ENCODE assay signal across 21 mouse cellular contexts in genomic region chr17:78389573-78389972, GRCm38 (mm10). TPM values are rescaled to one million over a fixed set of nuclear protein-coding genes. Genes with fewer than 3 reads are reported as not detected.
DNase-seq lines count a peak whose midpoint lies in the region; ATAC-seq and TF ChIP-seq lines count a peak whose summit lies in the region.
"Had no signal": no experiment of that assay in that cellular context is flagged by ENCODE, and none has a peak within 500 bp of the region (broad histone marks: within the 10 kb centered on the region; RNA-seq: fewer than 3 reads in every experiment).

No protein-coding gene starts in this region.

- DNase-seq in frontal cortex, postnatal 25 days (ENCODE audit: low spot score in 2 of 2), result no peak
- DNase-seq in intestine, embryonic 14.5 days (ENCODE audit: low spot score), result peak; percentile 29
- no peak for DNase-seq in layer of hippocampus, adult 18-20 months (ENCODE audit: low spot score in 2 of 2)
- DNase-seq: adrenal gland, adult 2 months; adrenal gland, adult 8-10 months; adrenal gland, postnatal 10 days; adrenal gland, postnatal 14 days; adrenal gland, postnatal 25 days; adrenal gland, postnatal 36 days; B cell, adult 2 months; cerebellum, adult 11 months; cerebellum, adult 11-12 months; cerebellum, adult 18-20 months had no signal

- ATAC-seq in frontal cortex, adult (ENCODE audit: low TSS enrichment), result peak; percentile 95
- no peak for ATAC-seq in intestine, embryonic 14.5 days (replicated peaks; ENCODE audit: low FRiP score, low TSS enrichment, low read depth)
- no peak for ATAC-seq in intestine, embryonic 15.5 days
- ATAC-seq: activated CD4-positive, CD25-positive, alpha-beta regulatory T cell, adult 4 months; CD4-positive, CD25-positive, alpha-beta regulatory T cell, adult 4 months; Patski had no signal

- TF ChIP-seq POLR2A in embryonic fibroblast, embryonic 13.5 days (IDR thresholded peaks at IDR 0.05; ENCODE audit: low read depth, low read length), result no peak

- H3K27me3 ChIP-seq in intestine, embryonic 14.5 days (replicated peaks; ENCODE audit: control insufficient read depth, insufficient read depth, low read length), result no peaks in the 10 kb centered on the region
- no peaks in the 10 kb centered on the region for H3K27me3 ChIP-seq in intestine, embryonic 15.5 days (replicated peaks)
- H3K27me3 ChIP-seq: CH12.LX, Patski had no signal

- H3K9me3 ChIP-seq in intestine, embryonic 14.5 days (ENCODE audit: control insufficient read depth, low read length), result no peaks in the 10 kb centered on the region
- no peaks in the 10 kb centered on the region for H3K9me3 ChIP-seq in intestine, embryonic 15.5 days
- H3K9me3 ChIP-seq: G1E had no signal

- 0 out of 2 replicates have a peak, but pooled peaks cover 3% of the 10 kb centered on the region for H3K4me1 ChIP-seq in intestine, embryonic 14.5 days (replicated peaks; ENCODE audit: control insufficient read depth, insufficient read depth, low read length)
- no peaks in the 10 kb centered on the region for H3K4me1 ChIP-seq in intestine, embryonic 15.5 days (replicated peaks)
- H3K4me1 ChIP-seq in embryonic fibroblast, embryonic 13.5 days (ENCODE audit: control insufficient read depth, insufficient read depth, low read length), result peaks cover 32% of the 10 kb centered on the region

- H3K4me2 ChIP-seq in intestine, embryonic 14.5 days (ENCODE audit: low read length), result no peak overlapping the region
- H3K4me2 ChIP-seq in intestine, embryonic 15.5 days (replicated peaks), result no peak overlapping the region

- WGBS in intestine, embryonic 14.5 days, result 81% methylated on average over 5 of the region's 5 CpGs
- 90% methylated on average over 5 of the region's 5 CpGs for WGBS in intestine, embryonic 15.5 days

- no peak overlapping the region for H3K4me3 ChIP-seq in intestine, embryonic 14.5 days (ENCODE audit: low read depth, low read length)
- no peak overlapping the region for H3K4me3 ChIP-seq in intestine, embryonic 15.5 days (replicated peaks)
- H3K4me3 ChIP-seq in embryonic fibroblast, embryonic 13.5 days (ENCODE audit: insufficient read depth, low read length), result no peak overlapping the region

- TF ChIP-seq CTCF in embryonic fibroblast, embryonic 13.5 days (IDR thresholded peaks at IDR 0.05; ENCODE audit: borderline replicate concordance, insufficient read depth, low read length), result no peak

- no peaks in the 10 kb centered on the region for H3K36me3 ChIP-seq in intestine, embryonic 14.5 days (ENCODE audit: control insufficient read depth, insufficient read depth, low read length)
- no peaks in the 10 kb centered on the region for H3K36me3 ChIP-seq in intestine, embryonic 15.5 days

- H3K27ac ChIP-seq in intestine, embryonic 14.5 days (ENCODE audit: low read depth), result no peak overlapping the region
- H3K27ac ChIP-seq in intestine, embryonic 15.5 days, result no peak overlapping the region
- H3K27ac ChIP-seq in embryonic fibroblast, embryonic 13.5 days (ENCODE audit: insufficient read depth, low read length), result peak overlapping the region; percentile 29; the same call in 1 of the 2 replicates

- no peak overlapping the region for H3K9ac ChIP-seq in intestine, embryonic 14.5 days (ENCODE audit: low read length)
- H3K9ac ChIP-seq in intestine, embryonic 15.5 days, result no peak overlapping the region

RNA-seq across cellular contexts. Expression of gene Fez2, which starts 28.4 kb away (rescaled TPM):
- 43.7 and 49.6 TPM in 2 replicates for polyA plus RNA-seq in intestine, embryonic 14.5 days (2014; fragmentation: Nextera tagmentation; extraction: Ambion mirVana)
- polyA plus RNA-seq in intestine, embryonic 15.5 days (2015; fragmentation: Nextera tagmentation; extraction: Ambion mirVana), result 37.1 and 42.7 TPM in 2 replicates
- polyA plus RNA-seq in embryonic fibroblast, embryonic 13.5 days (2011; ENCODE audit: insufficient read length, low read depth, missing spikeins), result 41.8 and 60.3 TPM in 2 replicates
- total RNA-seq in layer of hippocampus, adult 18-20 months (2021), result 10 to 100 TPM; 33.6 to 35.3 TPM
